Mouse (Mus musculus) hindbrain, embryonic 16.5 days (tissue): ENCODE measurements around the gene Gm5148. TPM values are rescaled to one million over a fixed set of nuclear protein-coding genes. Genes with fewer than 3 reads are reported as not detected.

Experiments
- ATAC-seq: fragments of 200-750 bp; cut with Nextera tagmentation; 2 replicates; pipeline ENCODE4 v1.8.0; 2017; ENCODE audit warnings: moderate TSS enrichment, moderate library complexity
- H3K27ac ChIP-seq: fragments of 300-500 bp; sonication (generic); 2 replicates; pipeline ENCODE4 v1.5.1; 2014; ENCODE audit warnings: low read depth, mild to moderate bottlenecking, control low read depth, low read length, moderate library complexity
- H3K27me3 ChIP-seq: fragments of 300-500 bp; sonication (generic); replicated peaks from 2 replicates; pipeline ENCODE4 v1.6.1; 2014; ENCODE audit warnings: low read length; ENCODE audit not compliant: control insufficient read depth, insufficient read depth
- H3K36me3 ChIP-seq: fragments of 300-500 bp; sonication (generic); 2 replicates; pipeline ENCODE4 v1.6.1; 2014; ENCODE audit warnings: mild to moderate bottlenecking, low read length, moderate library complexity, mixed read lengths; ENCODE audit not compliant: control insufficient read depth, insufficient read depth
- H3K4me1 ChIP-seq: fragments of 300-500 bp; sonication (generic); 2 replicates; pipeline ENCODE4 v1.6.1; 2014; ENCODE audit warnings: low read depth, low read length; ENCODE audit not compliant: control insufficient read depth, insufficient read depth
- H3K4me2 ChIP-seq: fragments of 300-500 bp; sonication (generic); 2 replicates; pipeline ENCODE4 v1.6.1; 2014; ENCODE audit warnings: mild to moderate bottlenecking, low read length, control low read depth, moderate library complexity
- H3K4me3 ChIP-seq: fragments of 300-500 bp; sonication (generic); 2 replicates; pipeline ENCODE4 v1.5.1; 2014; ENCODE audit warnings: mild to moderate bottlenecking, low read length, control low read depth, moderate library complexity
- H3K9ac ChIP-seq: fragments of 300-500 bp; sonication (generic); 2 replicates; pipeline ENCODE4 v1.6.1; 2014; ENCODE audit warnings: low read depth, mild to moderate bottlenecking, control low read depth, low read length, moderate library complexity
- H3K9me3 ChIP-seq: fragments of 300-500 bp; sonication (generic); 2 replicates; pipeline ENCODE4 v1.6.1; 2014; ENCODE audit warnings: mild to moderate bottlenecking, low read length, moderate library complexity; ENCODE audit not compliant: control insufficient read depth
- WGBS: fragments of 180-500 bp; shearing (Covaris S2); extraction: QIAGEN DNeasy Blood & Tissue Kit; methylation state at CpG from one replicate; pipeline ENCODE4 v1.1.7; 2014; 5-methylcytosine and 5-hydroxymethylcytosine counted together
- polyA plus RNA-seq: library from polyadenylated mRNA; unstranded; fragments of >200 nt; fragmentation: Nextera tagmentation; extraction: Ambion mirVana; gene quantifications from 2 replicates; pipeline ENCODE4 v1.2.1, GENCODE M21; 2015

Gm5148 gene
- polyA plus RNA-seq, 1 experiment from 2014 or later = 14.0 TPM

DNA sequence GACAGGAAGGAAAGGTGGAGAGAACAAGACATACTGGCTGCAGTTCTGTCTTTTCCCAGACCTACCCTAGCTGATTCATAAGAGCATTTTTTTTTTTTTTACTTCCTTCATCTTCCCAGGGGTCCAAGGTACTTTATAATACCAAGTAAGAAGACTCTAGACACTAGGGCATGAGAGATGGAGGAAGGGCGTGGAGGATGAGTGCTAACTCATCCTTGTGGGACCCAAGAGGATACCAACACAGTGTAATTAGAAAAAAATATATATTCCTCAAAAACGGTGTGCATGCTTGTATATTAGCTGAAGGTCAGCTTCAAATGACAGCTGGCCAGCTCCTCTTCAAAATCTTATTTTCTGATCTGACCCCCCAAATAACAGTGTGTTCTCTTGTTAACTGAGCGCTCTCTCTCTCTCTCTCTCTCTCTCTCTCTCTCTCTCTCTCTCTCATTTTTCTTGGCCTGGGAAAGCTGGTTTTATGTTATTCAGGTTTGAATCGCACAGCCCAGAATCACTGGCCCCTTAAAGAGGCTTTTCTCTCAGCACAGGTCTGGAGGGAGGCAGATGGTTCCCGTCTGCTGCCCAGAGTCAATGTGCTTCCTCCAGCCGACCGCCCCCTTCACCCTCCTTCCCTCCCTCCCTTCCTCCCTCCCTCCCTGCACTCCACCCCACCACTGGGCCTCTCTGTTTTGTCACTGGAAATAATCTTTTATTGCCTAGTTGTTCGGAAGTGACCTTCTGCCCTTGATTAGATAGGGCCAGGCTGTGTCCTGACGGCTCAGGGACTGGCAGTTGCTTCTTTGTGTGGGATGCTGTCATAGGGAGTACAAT lies 57.8 kb downstream of the Gm5148 start:
- Histone ChIP-seq H3K9me3 (peaks cover 14% of the 10 kb centered on the region), H3K9ac (no peak overlapping the region), H3K4me3 (no peak overlapping the region), H3K4me2 (no peak overlapping the region), H3K36me3 (no peaks in the 10 kb centered on the region), H3K27me3 (no peaks in the 10 kb centered on the region), H3K4me1 (no peaks in the 10 kb centered on the region), H3K27ac (no peak overlapping the region)
- peak; percentile 86 for ATAC-seq
- 11% methylated on average over 9 of the region's 9 CpGs for WGBS

Other genes starting within 250 kb of the Gm5148 start
- 6.4 and 6.9 TPM in 2 replicates for gene Spry1, start 84.5 kb downstream of the Gm5148 start, polyA plus RNA-seq